8 mouse cellular contexts compared by ENCODE assay signal in genomic region chr4:129086078-129086477, GRCm38 (mm10). TPM values are rescaled to one million over a fixed set of nuclear protein-coding genes. Genes with fewer than 3 reads are reported as not detected.
A peak's percentile ranks its signal among the peaks of the same experiment; 100 is the strongest.
DNase-seq lines count a peak whose midpoint lies in the region; ATAC-seq and TF ChIP-seq lines count a peak whose summit lies in the region.

No protein-coding gene starts in this region.

- no peaks in the 10 kb centered on the region for H3K9me3 ChIP-seq in G1E (replicated peaks)
- no peaks in the 10 kb centered on the region for H3K9me3 ChIP-seq in forebrain, embryonic 15.5 days
- H3K9me3 ChIP-seq in intestine, postnatal 0 days (ENCODE audit: control insufficient read depth): no peaks in the 10 kb centered on the region
- no peaks in the 10 kb centered on the region for H3K9me3 ChIP-seq in limb, embryonic 10.5 days (replicated peaks)
- no peaks in the 10 kb centered on the region for H3K9me3 ChIP-seq in neural tube, embryonic 11.5 days (ENCODE audit: control insufficient read depth, low read length)

- ATAC-seq in G1E (ENCODE audit: extremely low read depth, insufficient number of reproducible peaks, low FRiP score, poor library complexity, severe bottlenecking): no peak
- peak; percentile 60; the same call in 1 of the 2 replicates for ATAC-seq in forebrain, embryonic 15.5 days (replicated peaks)
- ATAC-seq in intestine, postnatal 0 days: peak; percentile 48
- ATAC-seq in neural tube, embryonic 11.5 days (ENCODE audit: insufficient read depth, low FRiP score, low TSS enrichment): no peak

- H3K4me2 ChIP-seq in forebrain, embryonic 15.5 days (replicated peaks): no peak overlapping the region
- H3K4me2 ChIP-seq in intestine, postnatal 0 days (replicated peaks; ENCODE audit: low read depth): no peak overlapping the region
- H3K4me2 ChIP-seq in neural tube, embryonic 11.5 days (ENCODE audit: low read depth): no peak overlapping the region

- H3K27me3 ChIP-seq in G1E (ENCODE audit: insufficient read depth, low read length): peaks cover 12% of the 10 kb centered on the region
- no peaks in the 10 kb centered on the region for H3K27me3 ChIP-seq in forebrain, embryonic 15.5 days
- no peaks in the 10 kb centered on the region for H3K27me3 ChIP-seq in intestine, postnatal 0 days (replicated peaks; ENCODE audit: control insufficient read depth, insufficient read depth, low read length)
- H3K27me3 ChIP-seq in limb, embryonic 10.5 days (ENCODE audit: low read depth, poor library complexity, severe bottlenecking): no peaks in the 10 kb centered on the region
- no peaks in the 10 kb centered on the region for H3K27me3 ChIP-seq in neural tube, embryonic 11.5 days (ENCODE audit: control insufficient read depth, insufficient read depth, low read length)

- DNase-seq in B cell, adult 2 months: peak; percentile 82 to 84
- peak; percentile 64 for DNase-seq in G1E (ENCODE audit: low spot score)
- DNase-seq in cerebellum, adult 11-12 months: peak; percentile 64
- DNase-seq in limb, embryonic 10.5 days (ENCODE audit: low spot score): peak; percentile 77
- DNase-seq in neural tube, embryonic 11.5 days (ENCODE audit: low spot score): peak; percentile 69
- peak; percentile 70 for DNase-seq in thymus, postnatal 25 days

- H3K36me3 ChIP-seq in G1E (replicated peaks): peaks cover 45% of the 10 kb centered on the region
- H3K36me3 ChIP-seq in forebrain, embryonic 15.5 days: peaks cover 28% of the 10 kb centered on the region
- H3K36me3 ChIP-seq in intestine, postnatal 0 days (ENCODE audit: control insufficient read depth, insufficient read depth): peaks cover 33% of the 10 kb centered on the region
- H3K36me3 ChIP-seq in limb, embryonic 10.5 days: peaks cover 31% of the 10 kb centered on the region
- peaks cover 4% of the 10 kb centered on the region; the same call in 1 of the 2 replicates for H3K36me3 ChIP-seq in neural tube, embryonic 11.5 days (ENCODE audit: control insufficient read depth, insufficient read depth, low read length)

- no peak overlapping the region for H3K4me3 ChIP-seq in G1E (ENCODE audit: low read depth, low read length)
- H3K4me3 ChIP-seq in forebrain, embryonic 15.5 days: no peak overlapping the region
- no peak overlapping the region for H3K4me3 ChIP-seq in intestine, postnatal 0 days (ENCODE audit: low read depth, low read length)
- H3K4me3 ChIP-seq in limb, embryonic 10.5 days: no peak overlapping the region
- no peak overlapping the region for H3K4me3 ChIP-seq in neural tube, embryonic 11.5 days (ENCODE audit: low read depth, low read length)

- H3K4me1 ChIP-seq in G1E (ENCODE audit: insufficient read depth, low read depth, low read length): no peaks in the 10 kb centered on the region; the same call in 1 of the 2 replicates
- H3K4me1 ChIP-seq in forebrain, embryonic 15.5 days: no peaks in the 10 kb centered on the region
- no peaks in the 10 kb centered on the region; the same call in 1 of the 2 replicates for H3K4me1 ChIP-seq in intestine, postnatal 0 days (replicated peaks; ENCODE audit: control insufficient read depth, insufficient read depth, low read length)
- no peaks in the 10 kb centered on the region for H3K4me1 ChIP-seq in limb, embryonic 10.5 days
- no peaks in the 10 kb centered on the region for H3K4me1 ChIP-seq in neural tube, embryonic 11.5 days (ENCODE audit: control insufficient read depth, insufficient read depth, low read length)

- peak; percentile 77 for TF ChIP-seq CTCF in G1E (IDR thresholded peaks at IDR 0.05; ENCODE audit: low read depth, low read length)
- peak; percentile 97 for TF ChIP-seq CTCF in intestine, postnatal 0 days (IDR thresholded peaks at IDR 0.05; ENCODE audit: low read depth)

- 28% methylated on average over 8 of the region's 8 CpGs for whole genome bisulfite sequencing in forebrain, embryonic 15.5 days
- 33% methylated on average over 8 of the region's 8 CpGs for WGBS in intestine, postnatal 0 days
- 30% methylated on average over 8 of the region's 8 CpGs for WGBS in limb, embryonic 10.5 days
- 31% methylated on average over 8 of the region's 8 CpGs for WGBS in neural tube, embryonic 11.5 days

- H3K27ac ChIP-seq in forebrain, embryonic 15.5 days (replicated peaks): no peak overlapping the region
- H3K27ac ChIP-seq in intestine, postnatal 0 days (ENCODE audit: low read depth, low read length): no peak overlapping the region
- H3K27ac ChIP-seq in limb, embryonic 10.5 days: no peak overlapping the region
- no peak overlapping the region for H3K27ac ChIP-seq in neural tube, embryonic 11.5 days (ENCODE audit: low read depth, low read length)

- H3K9ac ChIP-seq in forebrain, embryonic 15.5 days (replicated peaks): no peak overlapping the region
- no peak overlapping the region for H3K9ac ChIP-seq in intestine, postnatal 0 days (ENCODE audit: low read depth, low read length)
- H3K9ac ChIP-seq in neural tube, embryonic 11.5 days (ENCODE audit: low read length): no peak overlapping the region

RNA-seq across cellular contexts. Expression of gene Tmem54, which starts 19.3 kb away (rescaled TPM):
- total RNA-seq in G1E (2014; fragmentation: Nextera tagmentation) (not detected in 2 replicates), G1E (2017) (not detected in 2 replicates)
- not detected in 2 replicates for polyA plus RNA-seq in G1E (2012)
- not detected in 2 replicates for polyA plus RNA-seq in forebrain, embryonic 15.5 days (2015; fragmentation: Nextera tagmentation; extraction: Ambion mirVana)
- 363 and 366 TPM in 2 replicates for polyA plus RNA-seq in intestine, postnatal 0 days (2015; fragmentation: Nextera tagmentation; extraction: Ambion mirVana)
- polyA plus RNA-seq in limb, embryonic 10.5 days (2016; fragmentation: Nextera tagmentation; extraction: Ambion mirVana): 6.8 and 7.3 TPM in 2 replicates
- 1.5 TPM in 2 replicates for polyA plus RNA-seq in neural tube, embryonic 11.5 days (2014; fragmentation: Nextera tagmentation; extraction: Ambion mirVana)

RNA-seq across cellular contexts. Expression of gene Rnf19b, which starts 28.0 kb away (rescaled TPM):
- total RNA-seq in G1E (2014; fragmentation: Nextera tagmentation): 10.8 and 14.2 TPM in 2 replicates
- 76.9 and 87.2 TPM in 2 replicates for total RNA-seq in G1E (2017)
- polyA plus RNA-seq in G1E (2012): 42.8 and 48.1 TPM in 2 replicates
- 23.0 and 23.2 TPM in 2 replicates for polyA plus RNA-seq in forebrain, embryonic 15.5 days (2015; fragmentation: Nextera tagmentation; extraction: Ambion mirVana)
- polyA plus RNA-seq in intestine, postnatal 0 days (2015; fragmentation: Nextera tagmentation; extraction: Ambion mirVana): 11.0 and 12.2 TPM in 2 replicates
- polyA plus RNA-seq in limb, embryonic 10.5 days (2016; fragmentation: Nextera tagmentation; extraction: Ambion mirVana): 8.0 and 9.1 TPM in 2 replicates
- 11.8 and 13.6 TPM in 2 replicates for polyA plus RNA-seq in neural tube, embryonic 11.5 days (2014; fragmentation: Nextera tagmentation; extraction: Ambion mirVana)

RNA-seq across cellular contexts. Expression of gene Hpca, which starts 35.8 kb away (rescaled TPM):
- 1.1 TPM in 1 of 2 replicates, not detected in the other for total RNA-seq in G1E (2014; fragmentation: Nextera tagmentation)
- total RNA-seq in G1E (2017): not detected in 2 replicates
- polyA plus RNA-seq in G1E (2012): not detected in 2 replicates
- polyA plus RNA-seq in forebrain, embryonic 15.5 days (2015; fragmentation: Nextera tagmentation; extraction: Ambion mirVana): 48.0 and 53.1 TPM in 2 replicates
- polyA plus RNA-seq in intestine, postnatal 0 days (2015; fragmentation: Nextera tagmentation; extraction: Ambion mirVana): 3.9 and 4.6 TPM in 2 replicates
- polyA plus RNA-seq in limb, embryonic 10.5 days (2016; fragmentation: Nextera tagmentation; extraction: Ambion mirVana): 0.30 and 0.69 TPM in 2 replicates
- polyA plus RNA-seq in neural tube, embryonic 11.5 days (2014; fragmentation: Nextera tagmentation; extraction: Ambion mirVana): 7.2 and 8.9 TPM in 2 replicates

RNA-seq across cellular contexts. Expression of gene Fndc5, which starts 50.7 kb away (rescaled TPM):
- total RNA-seq in G1E (2014; fragmentation: Nextera tagmentation) (25.0 and 31.2 TPM in 2 replicates), G1E (2017) (6.5 and 7.2 TPM in 2 replicates)
- 6.7 and 9.4 TPM in 2 replicates for polyA plus RNA-seq in G1E (2012)
- 2.6 and 2.8 TPM in 2 replicates for polyA plus RNA-seq in forebrain, embryonic 15.5 days (2015; fragmentation: Nextera tagmentation; extraction: Ambion mirVana)
- polyA plus RNA-seq in intestine, postnatal 0 days (2015; fragmentation: Nextera tagmentation; extraction: Ambion mirVana): 14.5 and 15.4 TPM in 2 replicates
- polyA plus RNA-seq in limb, embryonic 10.5 days (2016; fragmentation: Nextera tagmentation; extraction: Ambion mirVana): 2.0 and 2.6 TPM in 2 replicates
- polyA plus RNA-seq in neural tube, embryonic 11.5 days (2014; fragmentation: Nextera tagmentation; extraction: Ambion mirVana): 23.5 and 26.2 TPM in 2 replicates

Comparison
In these comparisons a context has a peak if more than half of its experiments do, and no peak if none do; other contexts are left out.
1. ATAC-seq: peak in forebrain, embryonic 15.5 days (single experiment) and intestine, postnatal 0 days (single experiment); none in G1E (single experiment) and neural tube, embryonic 11.5 days (single experiment).
2. RNA of gene Tmem54, which starts 19.3 kb away (polyA plus RNA-seq): 363 to 366 TPM in intestine, postnatal 0 days; 6.8 to 7.3 TPM in limb, embryonic 10.5 days, 1.5 TPM in neural tube, embryonic 11.5 days, not detected in forebrain, embryonic 15.5 days and not detected in G1E; every median in the first group is over 10 times any median in the second.
3. Peak in every context shown above with its lines, with median percentiles within 50 percentile points of each other: DNase-seq.